Mouse (Mus musculus) heart, postnatal 36 days (tissue): ENCODE measurements at regions not wholly inside any gene's neighbourhood (a gene's known extent, or its start where the extent isn't known, plus 50 kb on each side); places are given as distances from the start of the nearest gene placed in this dataset.

Experiments used
- DNase-seq, 2 experiments: peaks; one replicate each; pipeline ENCODE4 v3.0.0; 2021 to 2022
- intact Hi-C: fragments of 180-260 bp; cut with DNase I; formaldehyde crosslinking; loops from one replicate; pipeline ENCODE4 v1.15.1; 2025

DNA sequence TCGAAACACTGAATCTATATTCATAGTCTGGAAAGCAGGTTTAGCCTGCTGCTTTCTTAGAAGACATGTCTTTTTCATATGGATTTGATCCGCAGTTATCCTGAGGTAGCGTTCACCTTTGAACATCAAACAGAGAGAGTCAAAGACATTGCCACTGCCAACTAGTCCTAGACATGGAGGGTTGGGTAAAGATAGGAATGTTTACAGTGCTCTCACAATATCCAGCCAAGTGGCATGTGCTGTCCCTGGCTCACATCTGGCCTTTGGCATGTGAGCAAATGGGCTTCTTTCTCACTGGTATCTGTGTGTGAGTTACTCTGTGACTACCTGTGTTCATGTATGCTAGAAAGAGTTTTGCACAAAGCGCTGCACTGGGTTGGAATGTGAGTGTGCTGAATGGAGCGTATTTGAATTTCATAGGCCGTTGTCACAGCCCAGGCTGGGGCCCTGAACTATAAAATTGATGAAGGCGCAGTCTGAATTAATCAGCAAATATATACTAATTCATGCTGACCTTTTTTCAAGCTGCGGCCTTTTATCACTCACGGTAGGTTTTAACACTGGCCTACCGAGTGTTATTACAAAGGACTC, 280.8 kb downstream of the En1 start:
- no peak for DNase-seq
- intact Hi-C loops = no loop called here

DNA sequence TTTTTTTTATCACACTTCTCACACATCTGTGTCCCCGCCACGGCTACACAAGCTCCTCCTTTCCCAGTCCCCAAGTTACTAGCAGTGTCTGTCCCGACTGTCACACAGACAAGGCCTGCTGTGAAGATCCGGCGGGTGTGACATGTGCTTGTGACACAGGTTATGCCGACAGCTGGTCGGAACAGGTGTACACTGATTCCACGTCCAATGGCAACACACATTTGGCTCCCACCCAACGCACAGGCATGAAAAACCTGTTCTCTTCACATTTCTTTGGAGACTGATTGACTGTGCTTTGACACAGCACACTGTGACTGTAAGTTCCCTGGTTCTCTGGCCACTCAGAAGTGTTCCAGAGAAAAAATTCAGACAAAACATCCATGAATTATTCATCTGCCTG, 281.4 kb downstream of the En1 start:
- intact Hi-C loops = no loop called here
- DNase-seq = no peak

DNA sequence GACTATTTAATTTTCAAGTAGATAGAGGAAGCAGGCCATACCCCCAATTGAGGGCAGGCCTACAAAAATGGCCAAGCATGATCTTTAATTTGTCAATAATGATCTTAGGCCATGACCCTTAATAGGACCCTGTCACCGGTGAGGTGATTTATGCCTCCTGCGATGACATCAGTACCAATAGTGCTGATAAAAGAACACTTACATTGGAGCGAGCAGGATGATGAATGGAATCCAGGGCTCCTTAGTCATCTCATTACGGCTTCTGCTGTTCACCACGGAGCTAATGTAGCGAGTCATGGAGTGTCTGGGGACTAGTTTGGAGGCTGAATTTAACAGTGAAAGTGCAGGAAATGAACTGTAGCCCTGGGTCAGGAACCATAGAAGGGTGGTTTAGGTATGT, 308.6 kb downstream of the En1 start:
- intact Hi-C loops = no loop called here
- DNase-seq = no peak

DNA sequence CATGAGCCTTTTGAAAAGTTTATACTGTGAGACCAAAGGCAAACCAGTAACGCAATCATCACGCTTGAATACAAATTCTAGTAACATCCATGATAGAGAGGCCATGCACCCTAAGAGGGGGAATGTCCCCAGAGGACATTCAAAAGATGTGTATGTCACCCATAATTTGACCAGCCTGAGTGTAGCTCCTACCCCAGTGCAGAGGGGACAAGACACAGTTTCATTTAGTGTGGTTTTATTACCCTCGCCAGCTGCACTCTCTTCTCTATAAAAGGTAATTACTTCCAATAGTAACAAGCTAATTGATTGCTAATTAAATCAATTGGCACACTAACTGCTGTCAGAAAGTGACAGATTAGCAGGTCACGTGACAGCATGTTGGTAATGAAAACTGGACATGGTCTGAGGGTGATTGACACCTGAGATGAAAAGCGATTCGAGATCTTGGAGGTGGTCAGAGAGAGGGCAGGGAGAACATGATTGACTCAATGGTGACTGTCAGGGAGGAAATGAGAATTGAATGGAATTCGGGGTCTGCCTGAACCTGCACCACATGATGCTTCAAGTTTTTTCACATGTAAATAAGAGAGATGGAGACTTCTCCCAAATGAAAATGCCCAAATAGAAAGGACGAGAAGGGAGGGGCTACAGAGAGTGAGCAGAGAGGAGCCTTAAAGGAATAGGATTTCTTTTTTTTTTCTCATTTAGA, 309.9 kb downstream of the En1 start:
- intact Hi-C loops = no loop called here
- no peak for DNase-seq

DNA sequence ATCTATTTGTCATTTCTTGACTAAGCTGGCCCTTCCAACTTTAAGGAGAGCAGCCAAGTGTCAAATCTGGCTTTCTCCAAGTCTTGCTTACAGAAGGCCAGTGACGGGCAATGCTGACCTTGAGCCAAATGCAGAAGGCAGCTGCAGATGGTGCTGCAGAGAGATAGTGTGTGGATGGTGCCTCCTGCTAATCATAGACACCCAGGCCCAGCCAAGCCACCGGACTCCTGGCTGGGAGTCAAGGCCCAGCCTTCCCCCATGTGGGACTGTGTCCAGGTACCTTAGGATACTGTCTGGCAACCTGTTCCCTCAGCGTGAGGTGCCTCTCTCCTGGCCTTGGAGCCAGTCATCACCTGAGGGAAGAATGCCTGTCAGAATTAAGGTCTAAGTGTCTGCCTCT, 319.3 kb downstream of the En1 start:
- intact Hi-C loops = loop anchor here (5.0 kb wide), 1 partner anchor 159 kb away; no protein-coding TSS in a partner anchor
- DNase-seq = peak; percentile 47 to 56

DNA sequence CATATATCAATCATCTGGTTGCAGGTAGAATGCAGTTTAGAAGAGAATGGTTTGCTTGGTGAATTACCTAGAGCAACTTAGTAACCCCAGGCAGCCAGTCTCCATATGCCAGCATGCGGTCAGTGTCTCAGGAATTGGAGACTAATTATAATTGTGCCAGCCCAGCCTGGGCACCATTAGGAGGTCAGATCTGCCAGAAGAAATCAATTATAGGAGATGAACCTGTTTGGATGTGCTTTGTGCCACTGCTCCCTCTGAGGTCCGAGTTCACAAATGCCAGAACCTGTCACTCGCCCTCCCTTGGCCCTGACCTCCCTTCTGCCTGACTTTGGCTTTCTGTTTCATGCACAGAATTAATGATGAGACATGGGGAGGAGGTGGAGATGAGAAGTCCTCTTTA, 323.1 kb downstream of the En1 start:
- intact Hi-C loops = no loop called here
- no peak for DNase-seq

DNA sequence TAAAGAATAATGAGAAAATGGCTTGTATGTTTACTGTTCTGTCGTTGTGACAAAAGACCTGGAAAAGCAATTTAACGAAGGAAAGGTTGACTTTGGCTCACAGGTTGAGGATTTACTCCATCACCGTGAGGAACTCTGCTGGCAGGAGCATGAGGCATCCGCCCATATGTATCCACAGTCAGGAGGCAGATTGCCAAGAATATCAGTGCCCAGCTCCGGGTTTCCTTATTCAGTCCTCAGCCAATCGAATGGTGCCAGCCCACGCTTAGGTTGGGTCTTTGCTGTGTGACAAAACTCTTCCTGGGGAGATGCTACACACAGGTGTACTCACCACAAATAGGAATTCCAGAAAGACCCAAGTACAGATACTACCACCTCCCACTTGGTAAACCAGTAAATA, 327.9 kb downstream of the En1 start:
- intact Hi-C loops = no loop called here
- DNase-seq = no peak

DNA sequence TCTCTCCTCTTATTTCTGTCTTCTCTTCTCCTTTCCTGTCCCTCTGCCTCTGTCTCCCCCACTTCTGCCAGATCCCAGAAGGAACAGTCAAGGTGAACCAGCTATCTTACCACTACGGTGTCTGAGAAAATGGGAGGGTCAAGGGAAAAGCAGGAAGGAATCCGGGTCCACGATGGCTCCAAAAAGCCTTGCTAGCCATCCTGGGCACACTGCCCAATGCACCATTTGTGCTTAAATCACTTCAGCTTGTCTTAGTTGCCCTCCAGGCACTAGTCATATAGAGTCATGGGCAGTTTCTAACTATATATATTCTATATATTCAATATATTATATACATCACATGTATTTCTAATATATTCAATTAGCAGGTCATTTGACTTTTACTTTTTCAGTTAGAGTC, 333.1 kb downstream of the En1 start:
- intact Hi-C loops = no loop called here
- DNase-seq = no peak

DNA sequence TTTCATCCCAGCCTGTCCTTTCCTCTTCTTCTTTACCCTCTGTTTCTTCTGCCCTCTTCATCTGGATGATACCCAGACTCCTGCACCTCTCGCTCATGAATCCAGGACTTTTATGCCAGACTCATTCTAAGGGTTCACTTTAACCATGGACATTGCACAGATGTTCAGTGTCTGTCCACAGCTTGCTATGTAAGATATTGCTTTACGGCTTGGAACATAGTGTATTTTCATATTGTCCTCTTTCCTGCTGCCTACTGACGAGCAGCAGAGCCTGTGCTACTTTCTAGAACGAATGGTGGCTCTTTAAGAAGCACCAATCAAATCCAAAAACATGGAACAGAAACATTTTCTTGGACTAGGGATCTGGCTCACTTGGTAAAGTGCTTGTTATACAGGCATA, 341.5 kb downstream of the En1 start:
- intact Hi-C loops = no loop called here
- DNase-seq = no peak

DNA sequence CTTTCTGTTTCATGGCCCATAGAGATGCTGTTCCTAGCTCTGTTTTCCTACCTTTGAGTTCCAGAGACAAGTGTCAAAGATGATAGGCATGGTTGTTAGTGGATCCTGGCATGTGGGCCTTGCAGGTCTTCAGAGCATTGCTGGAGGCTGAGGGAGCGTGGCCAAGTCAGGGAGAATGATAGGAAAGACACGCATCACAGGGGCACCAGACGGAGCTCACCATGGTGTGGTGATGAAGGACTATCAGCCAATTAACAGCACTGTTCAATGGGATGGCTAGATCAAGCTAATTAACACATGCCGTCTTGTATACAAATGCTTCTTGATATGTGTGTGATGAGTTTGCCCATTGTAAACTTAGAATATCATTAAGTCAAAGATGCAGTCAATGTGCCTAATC, 344.1 kb downstream of the En1 start:
- intact Hi-C loops = no loop called here
- DNase-seq = no peak

DNA sequence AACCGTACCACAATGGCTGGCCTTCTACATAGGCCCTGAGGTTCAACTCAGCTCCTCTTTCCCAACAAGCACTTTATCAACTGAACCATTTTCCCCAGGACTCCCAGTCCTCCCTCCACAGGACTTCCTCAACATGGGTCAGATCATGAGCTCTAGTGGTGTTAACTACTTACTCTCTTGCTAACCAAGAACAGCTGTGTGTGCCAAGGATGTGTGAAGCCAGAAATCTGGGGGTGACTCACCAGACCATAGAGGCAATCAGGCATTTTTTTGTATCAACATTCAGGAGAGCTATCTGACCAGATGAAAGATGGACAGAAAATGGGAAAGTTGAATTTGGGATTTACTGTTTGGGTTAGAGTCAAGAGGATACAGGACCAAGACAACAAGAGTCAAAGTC, 359.0 kb downstream of the En1 start:
- DNase-seq = no peak
- intact Hi-C loops = no loop called here

DNA sequence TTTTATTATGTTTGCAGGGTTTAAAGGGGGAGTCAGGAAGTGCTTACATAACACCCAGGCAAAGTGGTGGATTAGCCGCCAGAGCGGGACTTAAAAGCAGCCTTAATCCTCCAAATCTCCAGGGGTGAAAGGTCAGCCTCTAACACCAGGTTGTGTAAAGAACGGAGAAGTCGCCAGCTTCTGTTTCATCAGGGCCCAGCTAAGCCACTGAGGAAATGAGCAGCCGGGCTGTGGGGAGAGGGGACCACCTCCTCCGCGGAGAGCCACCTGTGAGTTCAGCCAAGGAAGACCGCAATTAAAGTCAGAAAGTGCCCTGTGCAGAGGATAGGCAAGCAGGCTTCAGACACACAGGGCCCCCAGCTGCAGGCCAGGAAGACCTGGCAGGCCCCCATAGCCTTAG, 359.8 kb downstream of the En1 start:
- no peak for DNase-seq
- intact Hi-C loops = no loop called here

DNA sequence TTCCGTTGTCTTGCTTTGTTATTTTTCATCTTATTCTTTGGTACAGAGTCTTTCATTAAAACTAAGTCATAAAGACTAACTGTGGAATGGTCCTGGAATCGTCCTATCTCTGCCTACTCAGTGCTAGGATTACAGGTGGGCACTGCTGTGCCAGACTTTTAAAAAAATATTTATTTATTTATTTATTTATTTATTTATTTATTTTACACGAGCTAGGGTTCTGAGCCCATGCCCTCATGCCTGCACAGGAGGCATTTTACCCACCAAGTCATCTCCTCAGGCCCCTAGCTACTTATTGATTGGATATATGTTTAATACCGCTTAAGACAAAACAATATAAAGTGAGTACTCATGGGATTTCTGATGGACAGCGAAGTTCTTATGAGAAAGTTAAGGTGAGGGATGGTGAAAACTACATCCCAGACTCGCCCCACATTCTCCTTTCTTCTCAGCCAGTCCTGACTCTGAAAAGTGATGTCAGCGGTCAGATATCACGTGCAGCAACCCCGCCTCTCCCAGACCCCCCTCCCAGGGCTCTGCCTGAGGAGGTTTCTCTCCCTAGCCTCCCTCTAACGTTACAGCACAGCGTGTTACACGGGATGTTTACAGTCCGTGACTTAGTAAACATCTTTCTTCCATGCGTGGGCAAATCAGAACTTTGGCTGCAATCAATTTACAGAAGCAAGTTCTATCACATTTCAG, 361.4 kb downstream of the En1 start:
- intact Hi-C loops = no loop called here
- DNase-seq = no peak

DNA sequence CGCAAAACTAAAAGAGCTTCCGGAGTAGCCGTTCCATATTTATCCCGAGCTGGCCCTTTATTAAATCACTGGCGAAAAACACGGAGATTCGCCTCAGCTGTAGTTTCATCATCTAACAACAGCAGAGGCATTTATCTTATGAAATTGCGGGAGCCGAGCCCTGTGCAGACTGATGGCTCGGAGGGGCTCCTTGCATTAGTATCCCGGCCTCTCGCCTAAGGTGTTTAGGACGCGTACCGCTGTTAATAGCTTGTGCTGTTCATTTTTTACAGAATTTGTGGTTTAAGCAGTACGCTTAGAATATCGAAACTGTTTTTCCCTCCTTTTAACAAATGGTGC, 361.9 kb downstream of the En1 start:
- intact Hi-C loops = no loop called here
- DNase-seq = no peak

DNA sequence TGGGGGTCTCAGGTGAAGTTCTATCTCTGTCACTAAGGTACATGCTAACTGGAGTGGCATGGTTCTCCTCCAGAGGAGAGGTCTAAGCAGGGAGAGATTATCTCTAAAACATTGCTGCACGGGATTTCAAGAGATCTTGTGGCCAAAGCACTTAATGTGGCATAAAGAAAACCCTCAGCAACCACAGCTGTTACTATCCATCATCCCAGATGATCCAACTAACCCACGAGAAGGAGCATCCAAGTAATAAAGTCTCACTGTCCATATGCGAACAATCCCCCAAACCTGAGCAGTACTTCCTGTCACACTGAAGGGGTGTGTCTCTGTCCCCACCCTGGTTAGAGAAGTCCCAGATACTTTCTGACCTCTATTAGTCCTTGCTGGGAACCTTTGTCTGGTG, 363.9 kb downstream of the En1 start:
- DNase-seq = no peak
- intact Hi-C loops = no loop called here

DNA sequence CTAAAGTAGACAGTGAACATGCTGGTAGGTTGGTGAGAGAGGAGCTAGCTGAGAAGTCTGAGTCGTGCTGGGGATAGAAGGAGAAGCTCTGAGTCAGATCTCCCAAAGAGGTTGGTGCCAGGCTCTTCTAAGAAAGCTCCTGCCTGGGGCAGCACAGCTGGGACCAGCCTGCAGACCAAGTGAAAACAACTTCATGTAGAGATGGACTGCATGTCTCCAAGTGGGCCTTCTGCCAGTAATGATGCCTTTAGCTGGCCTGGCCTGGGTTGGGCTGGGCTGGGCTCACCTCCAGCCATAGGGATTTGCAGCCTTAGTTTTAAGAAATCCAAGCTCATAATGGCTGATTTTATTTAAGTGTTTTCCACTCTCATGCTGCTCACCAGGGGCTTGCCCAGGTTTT, 357.7 kb downstream of the Insig2 start:
- DNase-seq = peak; percentile 23 to 33
- intact Hi-C loops = no loop called here

DNA sequence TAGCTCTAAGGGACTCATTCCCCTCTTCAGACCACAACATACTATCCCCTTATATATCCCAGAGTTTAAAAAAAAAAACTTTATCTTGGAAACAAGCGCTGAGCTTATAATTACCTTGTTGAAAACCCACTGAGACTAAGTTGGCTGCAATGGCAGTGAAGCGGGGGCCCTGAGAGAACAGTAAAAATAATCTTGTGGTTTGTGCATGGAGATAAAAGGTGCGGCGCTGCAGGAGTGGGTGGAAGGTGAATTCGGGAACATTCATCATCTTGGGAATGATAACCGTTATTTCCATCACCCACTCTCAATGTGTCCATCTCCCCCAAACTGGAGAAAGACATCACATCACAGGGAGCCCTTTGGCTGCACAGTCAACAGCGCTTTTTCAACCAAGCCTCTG, 327.9 kb downstream of the Insig2 start:
- no peak for DNase-seq
- intact Hi-C loops = no loop called here

DNA sequence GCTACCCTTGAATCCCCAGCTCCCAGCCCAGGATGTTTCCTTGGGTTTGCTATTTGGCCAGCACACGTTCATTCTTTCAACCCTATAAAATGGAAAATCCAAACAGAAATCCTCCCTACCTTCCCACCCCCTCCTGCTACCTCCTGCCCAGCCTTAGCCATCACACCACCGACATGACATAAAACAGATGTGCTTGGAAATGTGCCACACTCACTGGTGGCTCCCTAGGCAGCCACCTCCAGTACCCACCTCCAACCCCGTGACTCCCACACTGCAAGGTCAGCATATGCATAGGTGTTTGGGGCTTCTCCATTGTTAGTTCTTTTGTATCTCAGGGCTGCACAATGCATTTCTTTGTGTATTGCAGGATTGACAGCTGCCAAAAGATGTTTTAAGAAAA, 327.2 kb downstream of the Insig2 start:
- intact Hi-C loops = no loop called here
- DNase-seq = peak in 1 of 2 experiments; percentile 4

DNA sequence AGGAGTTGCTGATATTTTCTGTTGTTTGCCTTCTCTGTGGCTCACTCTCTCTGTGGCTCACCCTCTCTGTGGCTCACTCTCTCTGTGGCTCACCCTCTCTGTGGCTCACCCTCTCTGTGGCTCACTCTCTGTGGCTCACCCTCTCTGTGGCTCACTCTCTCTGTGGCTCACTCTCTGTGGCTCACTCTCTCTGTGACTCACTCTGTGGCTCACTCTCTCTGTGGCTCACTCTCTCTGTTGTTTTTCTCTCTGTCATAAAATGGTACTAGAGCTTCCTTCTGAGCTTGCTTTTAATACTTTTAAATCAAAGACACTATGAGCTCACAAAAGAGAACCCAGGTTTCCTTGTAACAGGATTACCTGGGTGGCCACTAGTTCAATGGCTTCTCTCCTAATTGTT, 320.3 kb downstream of the Insig2 start:
- DNase-seq = no peak
- intact Hi-C loops = no loop called here

DNA sequence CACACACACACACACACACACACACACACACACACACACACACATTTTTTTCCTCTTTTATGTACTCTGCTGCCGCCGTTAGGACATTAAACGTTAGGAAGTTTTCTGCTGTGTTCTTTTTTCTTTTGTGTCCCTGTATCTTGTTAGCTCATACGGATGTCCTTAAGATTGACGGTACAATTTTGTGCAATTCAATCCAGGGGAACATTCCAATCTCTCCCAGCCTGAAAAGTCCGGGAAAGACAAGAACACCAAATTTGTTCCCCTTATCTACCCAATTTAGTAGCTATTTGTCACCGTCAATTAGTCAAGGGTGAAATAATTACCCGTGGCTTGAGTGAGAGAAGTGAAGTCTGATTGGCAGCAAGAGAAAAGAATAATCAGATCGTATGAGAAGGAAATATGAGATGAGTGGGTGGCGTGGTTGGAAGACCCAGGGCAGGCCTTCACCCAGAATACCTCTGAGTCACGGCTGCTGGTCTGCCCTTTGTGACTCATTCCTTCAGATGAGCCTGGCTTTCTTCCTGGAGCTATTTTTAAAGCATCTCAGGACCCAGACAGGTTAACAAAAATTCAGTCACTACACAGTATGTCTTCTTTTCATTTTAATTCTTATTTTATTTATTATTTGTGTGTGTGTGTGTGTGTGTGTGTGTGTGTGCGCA, 318.4 kb downstream of the Insig2 start:
- DNase-seq = peak in 1 of 2 experiments; percentile 22
- intact Hi-C loops = no loop called here

DNA sequence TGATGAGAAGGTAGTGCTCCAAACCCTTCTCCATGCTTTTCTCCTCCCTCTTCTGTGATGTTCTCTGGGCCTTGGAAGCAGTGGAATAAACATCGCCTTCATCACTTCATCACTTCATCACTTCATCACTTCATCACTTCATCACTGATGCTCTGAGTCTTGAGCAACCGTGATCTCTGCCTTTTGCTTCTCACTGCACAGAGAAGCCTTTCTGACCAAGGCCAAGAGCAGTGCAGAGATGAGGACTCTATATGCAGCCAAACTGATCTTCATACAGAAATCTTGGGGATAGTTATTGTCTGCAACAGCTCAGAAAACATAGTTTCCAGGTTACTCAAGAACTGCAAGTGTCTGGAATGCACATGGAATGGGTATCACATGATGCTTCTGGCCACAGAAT, 303.0 kb downstream of the Insig2 start:
- no peak for DNase-seq

More for the DNA sequence above, 303.0 kb downstream of the Insig2 start:
- intact Hi-C loops = no loop called here
